Mouse (Mus musculus) cerebellum, adult 8-10 months (tissue): ENCODE results near the gene Dgkg.

ENCODE experiments used
- DNase-seq: peaks from one replicate; pipeline ENCODE4 v3.0.0; 2022

Dgkg gene

GRCm38 (mm10) chr16:22542691-22543141 lies 114.3 kb downstream of the Dgkg start:
- DNase-seq = no peak

- DNase-seq = no peak
Measured at GRCm38 (mm10) chr16:22539275-22539674, 117.7 kb downstream of the Dgkg start.

GRCm38 (mm10) chr16:22536581-22537160 lies 120.3 kb downstream of the Dgkg start:
- DNase-seq = no peak

GRCm38 (mm10) chr16:22533087-22533486 lies 123.9 kb downstream of the Dgkg start:
- no peak for DNase-seq

- DNase-seq = no peak
Measured at GRCm38 (mm10) chr16:22531834-22532233, 125.2 kb downstream of the Dgkg start.

- DNase-seq = no peak
Measured at GRCm38 (mm10) chr16:22531041-22531440, 126.0 kb downstream of the Dgkg start.

GRCm38 (mm10) chr16:22527499-22527939 lies 129.5 kb downstream of the Dgkg start:
- peak; percentile 66 for DNase-seq

GRCm38 (mm10) chr16:22526386-22526785 lies 130.6 kb downstream of the Dgkg start:
- no peak for DNase-seq

GRCm38 (mm10) chr16:22517431-22518384 lies 139.3 kb downstream of the Dgkg start:
- DNase-seq = no peak

- no peak for DNase-seq
Measured at GRCm38 (mm10) chr16:22515476-22515875, 141.5 kb downstream of the Dgkg start.

- no peak for DNase-seq
Measured at GRCm38 (mm10) chr16:22510861-22511637, 146.0 kb downstream of the Dgkg start.

- DNase-seq = no peak
Measured at GRCm38 (mm10) chr16:22508936-22509563, 148.0 kb downstream of the Dgkg start.

GRCm38 (mm10) chr16:22505656-22506055 lies 151.4 kb downstream of the Dgkg start:
- DNase-seq = no peak

- peak; percentile 29 for DNase-seq
Measured at GRCm38 (mm10) chr16:22504851-22505250, 152.2 kb downstream of the Dgkg start.

GRCm38 (mm10) chr16:22504049-22504448 lies 153.0 kb downstream of the Dgkg start:
- no peak for DNase-seq

- no peak for DNase-seq
Measured at GRCm38 (mm10) chr16:22503467-22503866, 153.6 kb downstream of the Dgkg start.

- DNase-seq = no peak
Measured at GRCm38 (mm10) chr16:22501855-22502254, 155.2 kb downstream of the Dgkg start.

- no peak for DNase-seq
Measured at GRCm38 (mm10) chr16:22500561-22500960, 156.5 kb downstream of the Dgkg start.

GRCm38 (mm10) chr16:22499951-22500350 lies 157.1 kb downstream of the Dgkg start:
- DNase-seq = no peak

- DNase-seq = no peak
Measured at GRCm38 (mm10) chr16:22499447-22499846, 157.6 kb downstream of the Dgkg start.

GRCm38 (mm10) chr16:22497976-22498375 lies 159.0 kb downstream of the Dgkg start:
- no peak for DNase-seq

- DNase-seq = no peak
Measured at GRCm38 (mm10) chr16:22495259-22495658, 161.8 kb downstream of the Dgkg start.

- DNase-seq = peak; percentile 29
Measured at GRCm38 (mm10) chr16:22494815-22495214, 162.2 kb downstream of the Dgkg start.
